ENCODE assay signal across 12 mouse cellular contexts in genomic region chr11:35120076-35120475, GRCm38 (mm10). TPM values are rescaled to one million over a fixed set of nuclear protein-coding genes. Genes with fewer than 3 reads are reported as not detected.
DNase-seq lines count a peak whose midpoint lies in the region; ATAC-seq lines count a peak whose summit lies in the region.
"Had no signal": no experiment of that assay in that cellular context is flagged by ENCODE, and none has a peak within 500 bp of the region (broad histone marks: within the 10 kb centered on the region; RNA-seq: fewer than 3 reads in every experiment).

No protein-coding gene starts in this region.

- no peaks in the 10 kb centered on the region for H3K9me3 ChIP-seq in heart, embryonic 11.5 days (replicated peaks; ENCODE audit: control insufficient read depth, low read length)
- H3K9me3 ChIP-seq in embryonic facial prominence, embryonic 12.5 days: no peaks in the 10 kb centered on the region
- H3K9me3 ChIP-seq in limb, embryonic 13.5 days: no peaks in the 10 kb centered on the region
- H3K9me3 ChIP-seq in forebrain, embryonic 12.5 days: no peaks in the 10 kb centered on the region
- H3K9me3 ChIP-seq: forebrain, embryonic 13.5 days; neural tube, embryonic 12.5 days; stomach, embryonic 15.5 days had no signal

- peak overlapping the region; percentile 91; the same call in 1 of the 2 replicates for H3K4me2 ChIP-seq in heart, embryonic 11.5 days
- peak overlapping the region; percentile 90 for H3K4me2 ChIP-seq in embryonic facial prominence, embryonic 12.5 days (replicated peaks)
- peak overlapping the region; percentile 87 for H3K4me2 ChIP-seq in limb, embryonic 13.5 days (replicated peaks)
- no peak overlapping the region for H3K4me2 ChIP-seq in forebrain, embryonic 12.5 days

- no peaks in the 10 kb centered on the region for H3K36me3 ChIP-seq in heart, embryonic 11.5 days (ENCODE audit: control insufficient read depth, insufficient read depth, low read length)
- no peaks in the 10 kb centered on the region for H3K36me3 ChIP-seq in embryonic facial prominence, embryonic 12.5 days
- no peaks in the 10 kb centered on the region for H3K36me3 ChIP-seq in limb, embryonic 13.5 days
- H3K36me3 ChIP-seq in forebrain, embryonic 12.5 days (replicated peaks): no peaks in the 10 kb centered on the region
- H3K36me3 ChIP-seq: neural tube, embryonic 12.5 days; stomach, embryonic 15.5 days had no signal

- WGBS in heart, embryonic 11.5 days (ENCODE audit: insufficient replicate concordance): 31% methylated on average over 5 of the region's 5 CpGs
- WGBS in embryonic facial prominence, embryonic 12.5 days: 19% methylated on average over 5 of the region's 5 CpGs
- WGBS in limb, embryonic 13.5 days: 5% methylated on average over 5 of the region's 5 CpGs
- 56% methylated on average over 5 of the region's 5 CpGs for WGBS in forebrain, embryonic 12.5 days

- no peak overlapping the region for H3K27ac ChIP-seq in heart, embryonic 11.5 days (ENCODE audit: low read depth, low read length)
- H3K27ac ChIP-seq in embryonic facial prominence, embryonic 12.5 days: peak overlapping the region; percentile 50
- peak overlapping the region; percentile 91; the same call in 1 of the 2 replicates for H3K27ac ChIP-seq in limb, embryonic 13.5 days
- no peak overlapping the region for H3K27ac ChIP-seq in forebrain, embryonic 12.5 days
- H3K27ac ChIP-seq: forebrain, embryonic 13.5 days; neural tube, embryonic 12.5 days; stomach, embryonic 15.5 days had no signal

- no peak for DNase-seq in heart, adult 18-20 months
- DNase-seq in MN1 (ENCODE audit: low spot score): peak; percentile 80
- DNase-seq in thymus, postnatal 36 days: no peak

- no peak for ATAC-seq in heart, embryonic 11.5 days (replicated peaks; ENCODE audit: insufficient number of reproducible peaks, low FRiP score, low TSS enrichment)
- no peak for ATAC-seq in embryonic facial prominence, embryonic 12.5 days (ENCODE audit: insufficient number of reproducible peaks, insufficient read depth, low FRiP score, low TSS enrichment)
- ATAC-seq in limb, embryonic 13.5 days (ENCODE audit: low FRiP score, low read depth): no peak
- ATAC-seq in forebrain, embryonic 12.5 days (ENCODE audit: low FRiP score): no peak
- ATAC-seq: intestine, postnatal 0 days had no signal

- no peak overlapping the region for H3K4me3 ChIP-seq in heart, embryonic 11.5 days (ENCODE audit: low read depth, low read length)
- H3K4me3 ChIP-seq in embryonic facial prominence, embryonic 12.5 days: 0 out of 2 replicates have a peak overlapping the region, but pooled peaks have one; percentile 81
- peak overlapping the region; percentile 85; the same call in 1 of the 2 replicates for H3K4me3 ChIP-seq in limb, embryonic 13.5 days
- H3K4me3 ChIP-seq in forebrain, embryonic 12.5 days (replicated peaks): no peak overlapping the region

- H3K4me1 ChIP-seq in heart, embryonic 11.5 days (ENCODE audit: control insufficient read depth, insufficient read depth, low read length): peaks cover 10% of the 10 kb centered on the region
- H3K4me1 ChIP-seq in embryonic facial prominence, embryonic 12.5 days: peaks cover 44% of the 10 kb centered on the region
- peaks cover 58% of the 10 kb centered on the region for H3K4me1 ChIP-seq in limb, embryonic 13.5 days
- peaks cover 19% of the 10 kb centered on the region for H3K4me1 ChIP-seq in forebrain, embryonic 12.5 days

- H3K9ac ChIP-seq in heart, embryonic 11.5 days (ENCODE audit: low read depth, low read length): no peak overlapping the region
- no peak overlapping the region for H3K9ac ChIP-seq in embryonic facial prominence, embryonic 12.5 days
- no peak overlapping the region for H3K9ac ChIP-seq in limb, embryonic 13.5 days
- no peak overlapping the region for H3K9ac ChIP-seq in forebrain, embryonic 12.5 days
- H3K9ac ChIP-seq: neural tube, embryonic 12.5 days; stomach, embryonic 15.5 days had no signal

- H3K27me3 ChIP-seq in heart, embryonic 11.5 days (ENCODE audit: control insufficient read depth, insufficient read depth, low read length): peaks cover 7% of the 10 kb centered on the region
- H3K27me3 ChIP-seq in embryonic facial prominence, embryonic 12.5 days: peaks cover 16% of the 10 kb centered on the region
- peaks cover 8% of the 10 kb centered on the region; the same call in 1 of the 2 replicates for H3K27me3 ChIP-seq in limb, embryonic 13.5 days
- peaks cover 79% of the 10 kb centered on the region for H3K27me3 ChIP-seq in forebrain, embryonic 12.5 days

RNA-seq across cellular contexts. Expression of gene Slit3, which starts 0.9 kb away (rescaled TPM):
- polyA plus RNA-seq in heart, embryonic 11.5 days (2014; fragmentation: Nextera tagmentation; extraction: Ambion mirVana): 16.8 and 26.1 TPM in 2 replicates
- total RNA-seq in heart, adult 18-20 months (2021): 10 to 100 TPM; 12.6 to 13.3 TPM
- polyA plus RNA-seq in embryonic facial prominence, embryonic 12.5 days (2016; fragmentation: Nextera tagmentation; extraction: Ambion mirVana): 33.5 and 34.2 TPM in 2 replicates
- polyA plus RNA-seq in limb, embryonic 13.5 days (2015; fragmentation: Nextera tagmentation; extraction: Ambion mirVana): 20.9 and 21.9 TPM in 2 replicates
- 3.5 and 6.3 TPM in 2 replicates for polyA plus RNA-seq in forebrain, embryonic 12.5 days (2016; fragmentation: Nextera tagmentation; extraction: Ambion mirVana)
- polyA plus RNA-seq: C2C12 had no signal

Comparison
In these comparisons a context has a peak if more than half of its experiments do, and no peak if none do; other contexts are left out.
1. H3K27ac ChIP-seq: peak in embryonic facial prominence, embryonic 12.5 days (single experiment) and limb, embryonic 13.5 days (single experiment); none in heart, embryonic 11.5 days (single experiment) and forebrain, embryonic 12.5 days (single experiment).
2. H3K4me3 ChIP-seq: peak in embryonic facial prominence, embryonic 12.5 days (single experiment) and limb, embryonic 13.5 days (single experiment); none in heart, embryonic 11.5 days (single experiment) and forebrain, embryonic 12.5 days (single experiment).